Mouse (Mus musculus) olfactory bulb, adult 2 months (tissue): ENCODE measurements around the gene Thrb.

Experiments
- CTCF ChIP-seq: fragments of 200-500 bp; IDR thresholded peaks from 2 replicates; pipeline ENCODE4 v1.5.1; 2012; ENCODE audit warnings: low read depth, mild to moderate bottlenecking, low read length, moderate library complexity; ENCODE audit not compliant: insufficient read depth
- POLR2A ChIP-seq: fragments of 200-500 bp; IDR thresholded peaks from 2 replicates; pipeline ENCODE4 v1.6.1; 2012; ENCODE audit warnings: mild to moderate bottlenecking, low read depth, low read length, moderate library complexity; ENCODE audit not compliant: insufficient read depth

DNA sequence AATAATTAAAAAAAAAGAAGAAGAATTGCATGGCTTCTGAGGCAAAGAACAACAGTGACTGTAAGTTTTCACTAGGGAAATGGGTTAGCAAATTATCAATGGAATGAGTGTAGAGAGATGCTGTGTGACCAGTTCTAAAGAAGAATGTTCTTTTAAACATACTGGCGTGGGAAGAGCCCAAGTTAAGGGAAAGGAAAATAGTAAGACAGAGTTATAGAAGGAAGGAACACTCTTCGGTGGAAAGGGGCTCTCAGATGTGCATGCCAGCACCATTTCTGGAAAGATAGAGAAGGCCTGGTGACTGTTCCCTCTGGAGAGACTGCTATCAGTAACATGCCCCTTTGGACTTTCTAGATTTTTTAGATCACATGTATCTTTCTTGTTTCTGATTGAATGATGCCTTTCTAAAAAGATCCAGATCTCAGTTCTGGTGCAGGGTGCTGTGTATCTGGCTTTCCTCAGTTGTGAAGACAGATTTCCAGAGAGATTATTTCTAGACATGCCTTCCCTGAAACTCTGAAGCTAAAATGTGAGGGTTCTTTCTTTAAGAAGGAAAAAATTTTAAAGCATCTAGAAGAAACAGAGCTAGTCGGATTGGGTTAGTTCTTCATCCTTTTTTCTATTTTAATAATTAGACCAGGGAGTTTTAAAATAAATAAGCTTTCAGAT is 144.0 kb downstream of the Thrb start:
- TF ChIP-seq POLR2A (no peak), CTCF (no peak)
